Mouse (Mus musculus) spleen, embryonic (tissue): ENCODE measurements around the gene Fam118b.

Experiments
- CTCF ChIA-PET: fragments of 350-600 bp; sonication (Branson Sonifier 250); formaldehyde crosslinking; loops from one replicate; lab custom pipeline; 2022; lab: Charles Lee

Gene Fam118b

GRCm38 (mm10) chr9:35198945-35199771, 68.4 kb downstream of the Fam118b start:
- CTCF ChIA-PET, result interaction anchor here (0.6 kb wide), 1 partner anchor 29 kb away, joined by 4 read pairs; no protein-coding TSS in a partner anchor

GRCm38 (mm10) chr9:35198351-35198750, 69.3 kb downstream of the Fam118b start:
- CTCF ChIA-PET, result no interaction called here

GRCm38 (mm10) chr9:35197625-35198024, 70.0 kb downstream of the Fam118b start:
- CTCF ChIA-PET, result interaction anchor here (0.8 kb wide), 1 partner anchor 9 kb away, joined by 6 read pairs; no protein-coding TSS in a partner anchor

GRCm38 (mm10) chr9:35194048-35194447, 73.6 kb downstream of the Fam118b start:
- CTCF ChIA-PET, result no interaction called here

- CTCF ChIA-PET, result interaction anchor here (0.8 kb wide), 1 partner anchor 24 kb away, joined by 3 read pairs; no protein-coding TSS in a partner anchor
Observed at GRCm38 (mm10) chr9:35192983-35193542, 74.5 kb downstream of the Fam118b start.

GRCm38 (mm10) chr9:35188700-35189099, 78.9 kb downstream of the Fam118b start:
- CTCF ChIA-PET, result interaction anchor here (0.5 kb wide), 1 partner anchor 9 kb away, joined by 6 read pairs; no protein-coding TSS in a partner anchor

GRCm38 (mm10) chr9:35187351-35187903, 80.2 kb downstream of the Fam118b start:
- CTCF ChIA-PET, result no interaction called here

GRCm38 (mm10) chr9:35186430-35186829, 81.2 kb downstream of the Fam118b start:
- CTCF ChIA-PET, result no interaction called here

GRCm38 (mm10) chr9:35183359-35183758, 84.2 kb downstream of the Fam118b start:
- CTCF ChIA-PET, result no interaction called here

- CTCF ChIA-PET, result no interaction called here
Observed at GRCm38 (mm10) chr9:35182832-35183231, 84.8 kb downstream of the Fam118b start.

- CTCF ChIA-PET, result no interaction called here
Observed at GRCm38 (mm10) chr9:35176124-35176659, 91.4 kb downstream of the Fam118b start.

- CTCF ChIA-PET, result no interaction called here
Observed at GRCm38 (mm10) chr9:35175251-35176123, 92.1 kb downstream of the Fam118b start, which contains the start of gene Dcps. Gene Dcps (minus strand): TSS chr9:35176061.

- CTCF ChIA-PET, result no interaction called here
Observed at GRCm38 (mm10) chr9:35173331-35173730, 94.3 kb downstream of the Fam118b start.

GRCm38 (mm10) chr9:35170071-35170470, 97.5 kb downstream of the Fam118b start:
- CTCF ChIA-PET, result no interaction called here
